In genomic region chr1:38787443-38787842, GRCm38 (mm10) we compare ENCODE assay signal across 9 mouse cellular contexts. TPM values are rescaled to one million over a fixed set of nuclear protein-coding genes. Genes with fewer than 3 reads are reported as not detected.
DNase-seq lines count a peak whose midpoint lies in the region; ATAC-seq and TF ChIP-seq lines count a peak whose summit lies in the region.
"Had no signal": no experiment of that assay in that cellular context is flagged by ENCODE, and none has a peak within 500 bp of the region (broad histone marks: within the 10 kb centered on the region; RNA-seq: fewer than 3 reads in every experiment).

No protein-coding gene starts in this region.

- TF ChIP-seq CTCF in C2C12 (IDR thresholded peaks at IDR 0.05; ENCODE audit: control insufficient read depth, insufficient read depth, insufficient read length): peak; percentile 43
- TF ChIP-seq CTCF in G1E (IDR thresholded peaks at IDR 0.05; ENCODE audit: low read depth, low read length): peak; percentile 76

- intact Hi-C loops in left cerebral cortex, postnatal 36 days (cut with DNase I): loop anchor here (5.0 kb wide), 1 partner anchor 600 kb away; no protein-coding TSS in a partner anchor

- peaks cover 23% of the 10 kb centered on the region for H3K4me1 ChIP-seq in G1E (ENCODE audit: insufficient read depth, low read depth, low read length)
- H3K4me1 ChIP-seq: heart, embryonic 13.5 days had no signal

- no peak for ATAC-seq in G1E (ENCODE audit: extremely low read depth, insufficient number of reproducible peaks, low FRiP score, poor library complexity, severe bottlenecking)
- ATAC-seq in monocyte, adult 5-6 weeks (replicated peaks; ENCODE audit: insufficient number of reproducible peaks, low FRiP score, low TSS enrichment, poor library complexity, severe bottlenecking): 0 out of 2 replicates have a peak, but pooled peaks have one; percentile 20

- H3ac ChIP-seq in C2C12 (ENCODE audit: control insufficient read depth, insufficient read length, low read depth): no peak overlapping the region

- no peaks in the 10 kb centered on the region for H3K79me3 ChIP-seq in C2C12 (ENCODE audit: low read depth)

- no peaks in the 10 kb centered on the region for H3K27me3 ChIP-seq in C2C12 (ENCODE audit: control insufficient read depth, insufficient read depth, insufficient read length)
- peaks cover 5% of the 10 kb centered on the region; the same call in 1 of the 2 replicates for H3K27me3 ChIP-seq in G1E (ENCODE audit: insufficient read depth, low read length)
- H3K27me3 ChIP-seq: heart, embryonic 13.5 days had no signal

- H3K9me3 ChIP-seq in G1E (replicated peaks): no peaks in the 10 kb centered on the region
- H3K9me3 ChIP-seq: heart, embryonic 13.5 days had no signal

- no peaks in the 10 kb centered on the region for H3K36me3 ChIP-seq in C2C12 (ENCODE audit: control insufficient read depth, insufficient read depth)
- peaks cover 23% of the 10 kb centered on the region for H3K36me3 ChIP-seq in G1E (replicated peaks)
- H3K36me3 ChIP-seq: heart, embryonic 13.5 days had no signal

- no peak for DNase-seq in G1E (ENCODE audit: low spot score)
- DNase-seq in cerebellum, adult 8-10 months: peak; percentile 51
- DNase-seq in forelimb bud, embryonic 11.5 days (ENCODE audit: low read depth, low spot score): peak; percentile 72
- DNase-seq in hindlimb bud, embryonic 11.5 days (ENCODE audit: extremely low spot score, low read depth, low spot score): peak; percentile 54
- DNase-seq in left cerebral cortex, postnatal 36 days (ENCODE audit: low spot score in 2 of 2): peak; percentile 46 to 57
- peak; percentile 54 for DNase-seq in thymus, postnatal 25 days

- H3K79me2 ChIP-seq in C2C12 (ENCODE audit: control insufficient read depth, insufficient read depth): no peaks in the 10 kb centered on the region

- H3K4me3 ChIP-seq in C2C12 (ENCODE audit: insufficient read depth, poor library complexity, severe bottlenecking): no peak overlapping the region
- H3K4me3 ChIP-seq in G1E (ENCODE audit: low read depth, low read length): no peak overlapping the region
- H3K4me3 ChIP-seq: heart, embryonic 13.5 days had no signal

TF ChIP-seq in C2C12, 6 proteins besides CTCF, POLR2A, EP300 and RAD21:
- TF ChIP-seq MYOG (IDR thresholded peaks at IDR 0.05; ENCODE audit: control insufficient read depth, extremely low read depth, insufficient read length) (no peak), MYOD1 (IDR thresholded peaks at IDR 0.05; ENCODE audit: control insufficient read depth, insufficient read length, low read depth) (no peak), MAX (IDR thresholded peaks at IDR 0.05) (no peak), CEBPB (IDR thresholded peaks at IDR 0.05; ENCODE audit: low read depth) (no peak), FOSL1 (IDR thresholded peaks at IDR 0.05; ENCODE audit: insufficient read depth, low read length, poor library complexity, severe bottlenecking) (no peak)

RNA-seq across cellular contexts. Expression of gene Lonrf2, which starts 49.1 kb away (rescaled TPM):
- polyA plus RNA-seq in C2C12 (2012; fragmentation: generic; extraction: Trizol) (not detected), G1E (2012) (2.8 and 2.9 TPM in 2 replicates)
- total RNA-seq in G1E (2014; fragmentation: Nextera tagmentation) (41.8 and 42.0 TPM in 2 replicates), G1E (2017) (43.1 and 48.5 TPM in 2 replicates)
- 100 to 1,000 TPM; 108 to 120 TPM for total RNA-seq in left cerebral cortex, postnatal 36 days (2021)
- not detected in 3 replicates for total RNA-seq in monocyte, adult 5-6 weeks (2017)

Comparison
In these comparisons a context has a peak if more than half of its experiments do, and no peak if none do; other contexts are left out.
1. RNA of gene Lonrf2, which starts 49.1 kb away (total RNA-seq): 108 to 120 TPM in left cerebral cortex, postnatal 36 days and 41.8 to 48.5 TPM in G1E; not detected in monocyte, adult 5-6 weeks; every median in the first group is over 10 times any median in the second.